Mouse (Mus musculus): ENCODE data around the gene Glg1. TPM values are rescaled to one million over a fixed set of nuclear protein-coding genes. Genes with fewer than 3 reads are reported as not detected.
A peak's percentile ranks its signal among the peaks of the same experiment; 100 is the strongest.

Gene Glg1
- total and polyA plus RNA-seq, 3 experiments, result 15.9 to 37.2 (median 34.3) TPM

DNA sequence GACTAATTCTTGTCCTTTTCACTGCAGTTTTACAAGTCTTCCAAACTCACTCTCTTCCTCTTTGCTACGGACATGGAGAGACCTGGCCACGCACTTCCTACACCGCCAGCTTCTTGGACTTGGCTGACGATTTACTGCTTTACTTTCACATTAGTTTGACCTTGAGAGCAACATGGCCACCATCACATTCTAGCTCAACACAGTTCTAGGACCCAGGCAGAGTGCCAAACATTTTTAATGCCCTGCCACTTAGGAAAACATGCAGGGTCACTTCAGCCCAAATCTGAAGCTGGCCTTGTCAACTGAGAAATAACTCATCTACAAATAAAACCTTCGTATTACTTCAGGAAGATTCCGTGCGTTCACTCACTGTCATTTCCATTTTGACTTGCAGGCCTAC, 32.7 kb upstream of the Glg1 start:
- Histone ChIP-seq H3K4me3 (ENCODE audit: control insufficient read depth in 1 of 2, insufficient read depth in 1 of 2, low read depth in 2 of 2, low read length in 2 of 2) (no peak overlapping the region), H3K27ac (ENCODE audit: control insufficient read depth, low read depth, low read length) (no peak overlapping the region), H3K36me3 (ENCODE audit: control insufficient read depth in 1 of 2, insufficient read depth in 2 of 2, low read length in 2 of 2) (peaks cover 30 to 61% of the 10 kb centered on the region in 2 experiments), H3K9ac (ENCODE audit: control insufficient read depth, low read depth, low read length, poor library complexity, severe bottlenecking) (no peak overlapping the region), H3K9me3 (replicated peaks; ENCODE audit: insufficient read depth, low read length) (no peaks in the 10 kb centered on the region), H3K79me2 (ENCODE audit: control insufficient read depth, insufficient read depth, low read length, poor library complexity) (peaks cover 29% of the 10 kb centered on the region), H3K27me3 (ENCODE audit: control insufficient read depth in 1 of 2, insufficient read depth in 2 of 2, low read length in 2 of 2) (no peaks in the 10 kb centered on the region), H3K4me1 (ENCODE audit: control insufficient read depth in 1 of 2, insufficient read depth in 2 of 2, low read length in 2 of 2) (no peaks in the 10 kb centered on the region; a peak in 1 of 4 replicates)
- TF ChIP-seq ELF1 (IDR thresholded peaks at IDR 0.05; ENCODE audit: low read depth, low read length), result no peak
- no peak for TF ChIP-seq EP300 (IDR thresholded peaks at IDR 0.05; ENCODE audit: low read depth in 1 of 2, low read length in 2 of 2)
- no peak for TF ChIP-seq MYC (IDR thresholded peaks at IDR 0.05; ENCODE audit: low read depth, low read length)
- TF ChIP-seq TCF12 (IDR thresholded peaks at IDR 0.05; ENCODE audit: low read depth, low read length), result no peak
- no peak for TF ChIP-seq MAX (IDR thresholded peaks at IDR 0.05; ENCODE audit: low read length)
- TF ChIP-seq GABPA (IDR thresholded peaks at IDR 0.05; ENCODE audit: low read depth, low read length), result no peak
- TF ChIP-seq SMC3 (IDR thresholded peaks at IDR 0.05; ENCODE audit: low read depth, low read length), result no peak
- no peak for TF ChIP-seq USF2 (IDR thresholded peaks at IDR 0.05; ENCODE audit: borderline replicate concordance in 1 of 2, insufficient read depth in 1 of 2, low read depth in 1 of 2, low read length in 2 of 2)
- TF ChIP-seq E2F4 (IDR thresholded peaks at IDR 0.05; ENCODE audit: borderline replicate concordance, low read depth, low read length), result no peak
- no peak for TF ChIP-seq POLR2A (IDR thresholded peaks at IDR 0.05; ENCODE audit: control insufficient read depth in 1 of 2, insufficient read depth in 1 of 2, low read depth in 1 of 2, low read length in 2 of 2, poor library complexity in 1 of 2)
- no peak for TF ChIP-seq NRF1 (IDR thresholded peaks at IDR 0.05; ENCODE audit: insufficient read depth, low read depth, low read length, poor library complexity, severe bottlenecking)
- no peak for TF ChIP-seq HCFC1 (IDR thresholded peaks at IDR 0.05; ENCODE audit: low read depth, low read length)
- no peak for TF ChIP-seq ZC3H11A (IDR thresholded peaks at IDR 0.05; ENCODE audit: low read depth, low read length)
- TF ChIP-seq POLR2AphosphoS2 (IDR thresholded peaks at IDR 0.05; ENCODE audit: low read length), result no peak
- no peak for TF ChIP-seq CHD2 (IDR thresholded peaks at IDR 0.05; ENCODE audit: low read length)
- no peak for DNase-seq (ENCODE audit: low read depth, low spot score)

DNA sequence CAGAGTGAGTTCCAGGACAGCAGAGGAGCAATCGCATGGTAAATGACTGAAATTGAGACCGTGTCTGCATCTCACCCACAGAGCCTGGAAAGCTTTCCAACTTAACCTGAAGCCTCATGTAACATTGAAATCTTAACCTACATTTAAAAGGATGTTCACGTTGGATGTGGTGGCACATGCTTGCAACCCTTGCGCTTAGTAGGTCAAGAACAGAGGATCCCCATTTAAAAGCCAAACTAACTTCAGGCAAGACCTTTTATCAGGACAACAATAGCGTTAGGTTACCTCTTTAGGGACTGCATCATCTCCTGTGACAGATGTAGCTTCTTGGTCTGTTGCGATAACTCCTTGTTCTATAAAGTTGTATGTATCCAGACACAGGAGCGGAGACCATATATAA, 31.6 kb upstream of the Glg1 start:
- peak; percentile 94 for TF ChIP-seq ZKSCAN1 (IDR thresholded peaks at IDR 0.05; ENCODE audit: low read depth, low read length)
- TF ChIP-seq MEF2A (IDR thresholded peaks at IDR 0.05; ENCODE audit: extremely low read depth, insufficient replicate concordance, low read depth, low read length, poor library complexity, severe bottlenecking), result no peak
- H3K4me1 ChIP-seq (ENCODE audit: control insufficient read depth in 1 of 2, insufficient read depth in 2 of 2, low read length in 2 of 2), result no peaks in the 10 kb centered on the region; a peak in 1 of 4 replicates
- H3K9ac ChIP-seq (ENCODE audit: control insufficient read depth, low read depth, low read length, poor library complexity, severe bottlenecking), result no peak overlapping the region
- H3K36me3 ChIP-seq (ENCODE audit: control insufficient read depth in 1 of 2, insufficient read depth in 2 of 2, low read length in 2 of 2), result peaks cover 21 to 65% of the 10 kb centered on the region in 2 experiments
- no peak overlapping the region for H3K4me3 ChIP-seq (ENCODE audit: control insufficient read depth in 1 of 2, insufficient read depth in 1 of 2, low read depth in 2 of 2, low read length in 2 of 2)
- no peaks in the 10 kb centered on the region for H3K27me3 ChIP-seq (ENCODE audit: control insufficient read depth in 1 of 2, insufficient read depth in 2 of 2, low read length in 2 of 2)
- no peaks in the 10 kb centered on the region for H3K9me3 ChIP-seq (replicated peaks; ENCODE audit: insufficient read depth, low read length)
- H3K79me2 ChIP-seq (ENCODE audit: control insufficient read depth, insufficient read depth, low read length, poor library complexity), result peaks cover 24% of the 10 kb centered on the region
- DNase-seq (ENCODE audit: low read depth, low spot score), result no peak
- H3K27ac ChIP-seq (ENCODE audit: control insufficient read depth, low read depth, low read length), result no peak overlapping the region
